Mouse (Mus musculus) hematopoietic multipotent progenitor cell, adult 10-12 weeks (in vitro differentiated cells): Measurements from ENCODE around the gene Baiap2l1. TPM values are rescaled to one million over a fixed set of nuclear protein-coding genes. Genes with fewer than 3 reads are reported as not detected.

Experiments
- polyA plus RNA-seq: library from polyadenylated mRNA; stranded (reverse); fragments of >175 nt; gene quantifications from 2 replicates; pipeline ENCODE4 v1.2.3, GENCODE M21; 2012; ENCODE audit warnings: low replicate concordance

The Baiap2l1 gene
- polyA plus RNA-seq = 0.04 and 0.06 TPM in 2 replicates

DNA sequence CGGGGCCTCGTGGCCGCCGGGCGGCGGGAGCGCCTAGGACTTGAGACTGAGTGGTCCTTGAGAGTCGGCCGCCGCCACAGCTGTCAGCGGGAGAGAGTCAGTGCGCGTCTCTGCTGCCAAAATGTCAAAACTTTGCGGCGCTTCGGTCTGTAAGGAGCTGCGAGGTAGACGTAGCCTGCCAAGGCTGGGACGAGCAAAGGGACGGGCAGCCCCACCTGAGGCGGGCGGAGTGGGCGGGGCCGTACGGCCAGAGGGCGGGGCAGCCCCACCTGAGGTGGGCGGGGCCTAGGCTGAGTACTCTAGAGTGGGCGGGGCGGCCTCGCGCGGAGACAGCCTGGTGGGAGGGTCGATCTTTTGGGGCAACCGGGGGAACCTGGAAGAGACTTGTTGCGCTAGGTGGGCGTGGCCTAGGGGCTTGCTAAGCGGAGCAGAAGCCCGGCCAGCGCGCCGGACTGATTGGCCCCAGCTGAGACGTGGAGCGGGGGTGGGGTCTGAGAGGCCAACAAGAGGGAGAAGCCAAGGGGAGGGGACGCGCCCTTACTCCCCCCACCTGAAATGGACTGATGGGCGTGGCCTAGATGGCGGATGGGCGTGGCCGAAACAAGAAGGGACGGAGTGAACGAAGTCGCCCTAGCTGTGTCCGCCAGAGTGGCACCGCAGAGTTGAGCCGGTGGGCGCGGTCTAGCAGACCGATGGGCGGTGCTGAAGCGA, at the start of gene Baiap2l1:
TSS of gene Baiap2l1 (minus strand) at position 232 of the 711 bp plus-strand sequence.

DNA sequence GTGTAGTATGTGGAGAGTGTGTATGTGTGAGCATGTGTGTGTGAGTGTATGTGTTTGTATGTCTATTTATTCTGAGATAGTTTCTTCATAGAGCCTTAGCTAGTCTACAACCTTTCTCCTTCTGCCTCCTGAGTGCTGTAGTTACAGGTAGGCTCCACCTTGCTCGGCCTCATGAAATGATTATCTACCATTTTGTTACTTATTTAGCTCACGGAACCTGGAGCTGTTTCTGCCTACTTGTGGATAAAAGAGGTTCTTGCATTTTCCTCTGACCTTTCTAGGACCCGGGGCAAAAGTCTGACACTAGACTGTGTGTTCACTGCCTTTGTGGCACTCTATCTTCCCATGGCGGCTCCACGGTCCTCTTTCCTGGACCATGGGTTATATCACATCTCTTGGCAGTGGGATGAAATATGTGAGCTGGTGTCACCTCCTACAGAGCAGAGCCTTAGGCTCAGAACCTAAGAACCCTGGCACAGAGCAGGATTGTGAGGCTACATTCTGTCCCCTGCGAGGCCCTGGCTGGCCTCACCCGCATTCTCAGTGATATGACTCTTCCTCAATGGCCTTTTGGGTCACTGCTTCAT, 113.9 kb downstream of the Baiap2l1 start, which contains the start of gene Bri3:
TSS of gene Bri3 (plus strand) at position 537 of the 587 bp plus-strand sequence.

DNA sequence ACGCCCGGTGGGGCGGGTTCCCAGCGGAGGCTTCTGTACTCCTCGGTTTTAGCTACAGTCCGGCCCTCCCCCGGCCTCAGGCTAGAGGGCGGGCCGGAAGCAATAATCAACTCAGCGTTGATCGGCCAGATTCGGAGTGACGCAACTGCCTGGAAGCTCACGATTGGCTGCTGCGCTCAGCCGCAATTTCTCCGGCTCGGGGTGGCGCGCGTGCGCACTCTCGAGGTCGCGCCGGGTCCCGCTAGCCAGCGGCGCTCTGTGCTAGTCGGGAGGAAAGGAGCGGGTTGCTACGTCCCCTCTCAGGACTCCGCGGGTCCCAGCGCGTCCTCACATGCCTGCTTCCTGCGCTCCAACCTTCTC, 134.4 kb downstream of the Baiap2l1 start, which contains the start of gene Tecpr1:
TSS of gene Tecpr1 (minus strand) at position 113 of the 360 bp plus-strand sequence.

Other genes with a start within 250 kb of the Baiap2l1 start
- 5.7 and 5.9 TPM in 2 replicates for gene Bhlha15, start 167.8 kb downstream of the Baiap2l1 start, polyA plus RNA-seq
- gene Tecpr1, start 134.5 kb downstream of the Baiap2l1 start, polyA plus RNA-seq = 63.0 and 64.6 TPM in 2 replicates
- gene Bri3, start 113.7 kb downstream of the Baiap2l1 start, polyA plus RNA-seq = 37.4 and 106 TPM in 2 replicates
- 0.09 and 0.31 TPM in 2 replicates for gene Nptx2, start 187.8 kb upstream of the Baiap2l1 start, polyA plus RNA-seq